Mouse (Mus musculus): Measurements from ENCODE around the gene Vps16. TPM values are rescaled to one million over a fixed set of nuclear protein-coding genes. Genes with fewer than 3 reads are reported as not detected.

Vps16 gene
- polyA plus RNA-seq, 1 experiment from 2014 or later, result 35.2 TPM

GRCm38 (mm10) chr2:130448449-130448848 is 24.3 kb downstream of the Vps16 start:
- Histone ChIP-seq H3K27me3 (replicated peaks; ENCODE audit: control insufficient read depth, insufficient read depth, low read length) (no peaks in the 10 kb centered on the region), H3K4me2 (replicated peaks; ENCODE audit: low read depth) (no peak overlapping the region), H3K27ac (ENCODE audit: low read depth, low read length) (no peak overlapping the region), H3K9me3 (ENCODE audit: control insufficient read depth) (no peaks in the 10 kb centered on the region), H3K9ac (ENCODE audit: low read depth, low read length) (no peak overlapping the region), H3K4me3 (ENCODE audit: low read depth, low read length) (no peak overlapping the region), H3K36me3 (ENCODE audit: control insufficient read depth, insufficient read depth) (peaks cover 5% of the 10 kb centered on the region; the same call in 1 of the 2 replicates), H3K4me1 (replicated peaks; ENCODE audit: control insufficient read depth, insufficient read depth, low read length) (peaks cover 2% of the 10 kb centered on the region)
- TF ChIP-seq CTCF (IDR thresholded peaks at IDR 0.05; ENCODE audit: low read depth), result 0 out of 2 replicates have a peak, but pooled peaks have one; percentile 20
- ATAC-seq, result no peak

- H3K36me3 ChIP-seq (ENCODE audit: control insufficient read depth, insufficient read depth), result no peaks in the 10 kb centered on the region
- H3K4me3 ChIP-seq (ENCODE audit: low read depth, low read length), result peak overlapping the region; percentile 80
- peaks cover 2% of the 10 kb centered on the region for H3K4me1 ChIP-seq (replicated peaks; ENCODE audit: control insufficient read depth, insufficient read depth, low read length)
- H3K9ac ChIP-seq (ENCODE audit: low read depth, low read length), result peak overlapping the region; percentile 82; the same call in 1 of the 2 replicates
- H3K27ac ChIP-seq (ENCODE audit: low read depth, low read length), result no peak overlapping the region
- 7% methylated on average over 17 of the region's 17 CpGs for WGBS
- no peaks in the 10 kb centered on the region for H3K9me3 ChIP-seq (ENCODE audit: control insufficient read depth)
- ATAC-seq, result no peak
- TF ChIP-seq CTCF (IDR thresholded peaks at IDR 0.05; ENCODE audit: low read depth), result 0 out of 2 replicates have a peak, but pooled peaks have one; percentile 6
- peak overlapping the region; percentile 90 for H3K4me2 ChIP-seq (replicated peaks; ENCODE audit: low read depth)
- no peaks in the 10 kb centered on the region for H3K27me3 ChIP-seq (replicated peaks; ENCODE audit: control insufficient read depth, insufficient read depth, low read length)
Measured at GRCm38 (mm10) chr2:130449021-130449793, 25.1 kb downstream of the Vps16 start.

- H3K4me2 ChIP-seq (replicated peaks; ENCODE audit: low read depth), result peak within 1 kb of the TSS; percentile 90
- H3K4me3 ChIP-seq (ENCODE audit: low read depth, low read length), result peak within 1 kb of the TSS; percentile 80
- H3K36me3 ChIP-seq (ENCODE audit: control insufficient read depth, insufficient read depth), result no peaks in the 10 kb centered on the region
- H3K27me3 ChIP-seq (replicated peaks; ENCODE audit: control insufficient read depth, insufficient read depth, low read length), result no peaks in the 10 kb centered on the region
- peak; percentile 95 for ATAC-seq
- peaks cover 2% of the 10 kb centered on the region for H3K4me1 ChIP-seq (replicated peaks; ENCODE audit: control insufficient read depth, insufficient read depth, low read length)
- WGBS, result 0% methylated on average over 49 of the region's 50 CpGs
- no peak for TF ChIP-seq CTCF (IDR thresholded peaks at IDR 0.05; ENCODE audit: low read depth)
- peak within 1 kb of the TSS; percentile 75 for H3K27ac ChIP-seq (ENCODE audit: low read depth, low read length)
- peak within 1 kb of the TSS; percentile 82 for H3K9ac ChIP-seq (ENCODE audit: low read depth, low read length)
- no peaks in the 10 kb centered on the region for H3K9me3 ChIP-seq (ENCODE audit: control insufficient read depth)
Measured at GRCm38 (mm10) chr2:130449794-130450433, 25.8 kb downstream of the Vps16 start, which contains the start of gene Ptpra. TSS of gene Ptpra (plus strand) at chr2:130450278.

- Histone ChIP-seq H3K4me2 (replicated peaks; ENCODE audit: low read depth) (peak overlapping the region; percentile 90), H3K4me3 (ENCODE audit: low read depth, low read length) (peak overlapping the region; percentile 80), H3K9me3 (ENCODE audit: control insufficient read depth) (no peaks in the 10 kb centered on the region), H3K9ac (ENCODE audit: low read depth, low read length) (peak overlapping the region; percentile 82), H3K36me3 (ENCODE audit: control insufficient read depth, insufficient read depth) (no peaks in the 10 kb centered on the region), H3K4me1 (replicated peaks; ENCODE audit: control insufficient read depth, insufficient read depth, low read length) (peaks cover 2% of the 10 kb centered on the region), H3K27me3 (replicated peaks; ENCODE audit: control insufficient read depth, insufficient read depth, low read length) (no peaks in the 10 kb centered on the region), H3K27ac (ENCODE audit: low read depth, low read length) (peak overlapping the region; percentile 75)
- no peak for TF ChIP-seq CTCF (IDR thresholded peaks at IDR 0.05; ENCODE audit: low read depth)
- peak; percentile 88 for ATAC-seq
- WGBS, result under 1% methylated on average over 36 of the region's 47 CpGs
Measured at GRCm38 (mm10) chr2:130450434-130450796, 26.3 kb downstream of the Vps16 start.

GRCm38 (mm10) chr2:130451086-130451726 is 27.1 kb downstream of the Vps16 start:
- Histone ChIP-seq H3K4me2 (replicated peaks; ENCODE audit: low read depth) (peak overlapping the region; percentile 90), H3K4me1 (replicated peaks; ENCODE audit: control insufficient read depth, insufficient read depth, low read length) (peaks cover 2% of the 10 kb centered on the region), H3K27ac (ENCODE audit: low read depth, low read length) (no peak overlapping the region), H3K27me3 (replicated peaks; ENCODE audit: control insufficient read depth, insufficient read depth, low read length) (no peaks in the 10 kb centered on the region), H3K4me3 (ENCODE audit: low read depth, low read length) (peak overlapping the region; percentile 80), H3K9me3 (ENCODE audit: control insufficient read depth) (no peaks in the 10 kb centered on the region), H3K9ac (ENCODE audit: low read depth, low read length) (0 out of 2 replicates have a peak overlapping the region, but pooled peaks have one; percentile 22), H3K36me3 (ENCODE audit: control insufficient read depth, insufficient read depth) (no peaks in the 10 kb centered on the region)
- TF ChIP-seq CTCF (IDR thresholded peaks at IDR 0.05; ENCODE audit: low read depth), result no peak
- 70% methylated on average over 14 of the region's 14 CpGs for WGBS
- no peak for ATAC-seq

- TF ChIP-seq CTCF (IDR thresholded peaks at IDR 0.05; ENCODE audit: low read depth), result no peak
- H3K4me1 ChIP-seq (replicated peaks; ENCODE audit: control insufficient read depth, insufficient read depth, low read length), result peaks cover 2% of the 10 kb centered on the region
- 47% methylated on average over 3 of the region's 3 CpGs for WGBS
- ATAC-seq, result no peak
- H3K4me2 ChIP-seq (replicated peaks; ENCODE audit: low read depth), result peak overlapping the region; percentile 90; the same call in 1 of the 2 replicates
- no peak overlapping the region for H3K27ac ChIP-seq (ENCODE audit: low read depth, low read length)
- no peaks in the 10 kb centered on the region for H3K27me3 ChIP-seq (replicated peaks; ENCODE audit: control insufficient read depth, insufficient read depth, low read length)
- H3K4me3 ChIP-seq (ENCODE audit: low read depth, low read length), result no peak overlapping the region
- H3K9me3 ChIP-seq (ENCODE audit: control insufficient read depth), result no peaks in the 10 kb centered on the region
- H3K36me3 ChIP-seq (ENCODE audit: control insufficient read depth, insufficient read depth), result no peaks in the 10 kb centered on the region
- H3K9ac ChIP-seq (ENCODE audit: low read depth, low read length), result 0 out of 2 replicates have a peak overlapping the region, but pooled peaks have one; percentile 22
Measured at GRCm38 (mm10) chr2:130451727-130452090, 27.6 kb downstream of the Vps16 start.
